Mouse (Mus musculus) G1E (cell line): ENCODE data around the gene Rnf169. TPM values are rescaled to one million over a fixed set of nuclear protein-coding genes. Genes with fewer than 3 reads are reported as not detected.

Source experiments
- ATAC-seq: 2 replicates; pipeline ENCODE4 v1.8.0; 2016; ENCODE audit warnings: mild to moderate bottlenecking; ENCODE audit not compliant: insufficient number of reproducible peaks, poor library complexity, low FRiP score, severe bottlenecking; ENCODE audit errors: extremely low read depth
- DNase-seq: peaks from one replicate; pipeline ENCODE4 v3.0.0; 2012; ENCODE audit warnings: low spot score
- H3K27me3 ChIP-seq: 2 replicates; pipeline ENCODE4 v1.6.1; 2012; ENCODE audit warnings: mild to moderate bottlenecking, low read length, inconsistent platforms; ENCODE audit not compliant: insufficient read depth
- H3K36me3 ChIP-seq: replicated peaks from 2 replicates; pipeline ENCODE3; 2012; ENCODE audit warnings: mild to moderate bottlenecking, inconsistent platforms
- H3K4me1 ChIP-seq: 2 replicates; pipeline ENCODE4 v1.6.1; 2012; ENCODE audit warnings: low read depth, low read length, inconsistent platforms, mixed read lengths; ENCODE audit not compliant: insufficient read depth
- H3K4me3 ChIP-seq: 2 replicates; pipeline ENCODE4 v1.5.1; 2012; ENCODE audit warnings: low read depth, mild to moderate bottlenecking, inconsistent platforms, low read length, moderate library complexity, mixed read lengths
- H3K9me3 ChIP-seq: replicated peaks from 2 replicates; pipeline ENCODE4 v1.6.1; 2012; ENCODE audit warnings: inconsistent platforms
- CTCF ChIP-seq: IDR thresholded peaks from 2 replicates; pipeline ENCODE4 v1.5.1; 2012; ENCODE audit warnings: low read depth, low read length, inconsistent platforms, mixed read lengths
- GATA1 ChIP-seq: IDR thresholded peaks from 2 replicates; pipeline ENCODE4 v1.6.1; 2012; ENCODE audit warnings: borderline replicate concordance, low read length, inconsistent platforms, mixed read lengths
- GATA2 ChIP-seq: IDR thresholded peaks from 2 replicates; pipeline ENCODE4 v1.6.1; 2012; ENCODE audit warnings: low read depth, low read length, inconsistent platforms, borderline replicate concordance
- POLR2AphosphoS5 ChIP-seq: IDR thresholded peaks from 2 replicates; pipeline ENCODE4 v1.6.1; 2012; ENCODE audit warnings: low read depth, low read length, inconsistent platforms; ENCODE audit not compliant: insufficient replicate concordance
- TAL1 ChIP-seq: conservative IDR thresholded peaks from 2 replicates; pipeline ENCODE4 v1.6.1; 2012; ENCODE audit warnings: low read depth, low read length, inconsistent platforms, mixed read lengths
- polyA plus RNA-seq: library from polyadenylated mRNA; stranded (reverse); fragments of >175 nt; gene quantifications from 2 replicates; pipeline ENCODE4 v1.2.3, GENCODE M21; 2012
- total RNA-seq, 2 experiments: library from RNA; stranded (forward) in 1 of 2; stranded (reverse) in 1 of 2; fragments of 200-1000 nt in 1 of 2; fragments of >200 nt in 1 of 2; fragmentation: Nextera tagmentation in 1 of 2; gene quantifications; 2 replicates each; pipeline ENCODE4 v1.2.3; 2014 to 2017

The Rnf169 gene
- total and polyA plus RNA-seq, 3 experiments, result 4.8 to 30.4 (median 13.8) TPM

DNA sequence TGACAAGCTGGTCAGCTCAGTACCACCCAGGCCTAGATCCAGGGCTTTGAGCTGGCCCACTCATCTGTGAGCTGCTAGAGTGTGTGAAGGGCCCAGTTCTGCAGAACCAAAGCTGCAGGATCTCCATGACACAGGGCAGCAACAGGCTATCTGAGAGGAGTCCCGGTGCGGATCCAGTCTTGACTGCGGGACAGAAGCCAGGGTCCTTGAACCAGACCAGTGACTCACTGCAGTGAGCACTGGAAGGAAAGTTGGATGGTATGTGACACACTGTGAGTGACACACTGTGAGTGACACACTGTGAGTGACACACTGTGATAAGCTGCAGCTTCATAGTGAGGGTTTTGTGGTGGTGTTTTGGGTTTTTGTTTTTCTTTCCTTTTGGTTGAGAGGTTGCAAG lies 35.7 kb downstream of the Rnf169 start:
- no peak for DNase-seq
- Histone ChIP-seq H3K4me3 (no peak overlapping the region), H3K27me3 (no peaks in the 10 kb centered on the region), H3K9me3 (no peaks in the 10 kb centered on the region), H3K4me1 (no peaks in the 10 kb centered on the region), H3K36me3 (peaks cover 77% of the 10 kb centered on the region)
- ATAC-seq, result no peak
- TF ChIP-seq CTCF, result no peak
- TF ChIP-seq POLR2AphosphoS5, result no peak
- no peak for TF ChIP-seq GATA2
- no peak for TF ChIP-seq GATA1
- no peak for TF ChIP-seq TAL1

GRCm38 (mm10) chr7:99940669-99941068 lies 39.6 kb downstream of the Rnf169 start:
- peaks cover 66% of the 10 kb centered on the region for H3K36me3 ChIP-seq
- H3K4me1 ChIP-seq, result peaks cover 3% of the 10 kb centered on the region
- no peaks in the 10 kb centered on the region for H3K9me3 ChIP-seq
- ATAC-seq (no peak), DNase-seq (no peak)
- no peaks in the 10 kb centered on the region for H3K27me3 ChIP-seq
- no peak for TF ChIP-seq TAL1
- no peak for TF ChIP-seq CTCF
- no peak for TF ChIP-seq GATA2
- TF ChIP-seq GATA1, result no peak
- no peak for TF ChIP-seq POLR2AphosphoS5
- H3K4me3 ChIP-seq, result no peak overlapping the region

DNA sequence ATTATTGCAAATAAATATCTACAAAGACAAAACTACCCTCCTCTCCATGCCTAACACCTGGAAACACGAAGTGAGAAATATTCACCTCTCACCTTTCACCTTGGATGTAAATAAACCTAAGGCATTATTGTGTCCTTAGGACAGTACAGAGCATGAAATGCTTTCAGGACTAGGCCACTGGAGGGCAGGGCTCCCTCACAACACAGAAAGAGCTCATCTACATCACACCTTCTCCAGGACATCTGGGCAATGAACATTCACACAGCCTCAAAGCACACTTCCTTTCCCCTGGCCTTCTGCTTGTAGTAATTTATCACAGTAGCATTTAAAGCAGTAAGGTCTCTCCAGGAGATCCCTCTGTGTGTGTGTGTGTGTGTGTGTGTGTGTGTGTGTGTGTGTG lies 44.5 kb downstream of the Rnf169 start:
- Histone ChIP-seq H3K9me3 (no peaks in the 10 kb centered on the region), H3K36me3 (peaks cover 67% of the 10 kb centered on the region), H3K4me3 (no peak overlapping the region), H3K4me1 (peaks cover 5% of the 10 kb centered on the region), H3K27me3 (no peaks in the 10 kb centered on the region)
- ATAC-seq (no peak), DNase-seq (no peak)
- no peak for TF ChIP-seq TAL1

DNA sequence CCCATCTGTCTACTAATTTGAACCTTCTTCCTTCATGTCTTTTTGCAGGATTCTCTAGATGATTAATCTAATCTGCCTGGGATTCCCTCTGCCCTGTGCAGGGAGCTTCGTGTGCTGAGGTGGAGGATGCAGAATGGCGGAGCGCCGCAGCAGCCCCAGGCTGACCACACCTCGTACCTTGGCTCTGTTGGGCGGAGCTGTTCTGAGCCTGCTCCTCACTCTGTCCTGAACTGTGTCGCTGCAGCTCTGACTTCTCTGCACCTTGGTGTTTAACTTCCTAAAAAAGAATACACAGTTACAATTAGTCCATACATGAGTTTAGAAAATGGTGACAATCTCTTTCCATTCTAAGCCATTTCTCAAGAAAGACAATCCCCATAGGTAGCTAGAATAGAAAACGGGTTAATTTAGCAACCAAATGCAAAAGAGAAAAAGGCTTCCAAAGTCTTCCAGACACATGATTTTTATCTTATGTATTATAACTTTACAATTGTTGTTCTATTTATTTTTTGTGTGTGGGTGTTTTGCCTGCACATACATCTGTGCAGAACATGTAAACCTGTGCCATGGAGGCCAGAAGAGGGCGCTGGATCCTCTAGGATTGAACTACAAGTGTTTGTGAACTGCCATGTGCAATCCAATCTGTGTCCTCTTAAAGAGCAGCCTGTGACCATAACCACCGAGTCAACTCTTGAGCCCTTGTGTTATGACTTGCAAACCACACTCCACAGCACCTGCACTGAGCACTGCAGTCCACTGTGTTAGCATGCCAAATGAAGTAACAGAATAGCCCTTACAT lies 53.1 kb downstream of the Rnf169 start:
- H3K4me3 ChIP-seq, result no peak overlapping the region
- H3K27me3 ChIP-seq, result no peaks in the 10 kb centered on the region
- no peaks in the 10 kb centered on the region for H3K9me3 ChIP-seq
- DNase-seq, result no peak
- no peak for ATAC-seq
- no peaks in the 10 kb centered on the region; the same call in 1 of the 2 replicates for H3K4me1 ChIP-seq
- H3K36me3 ChIP-seq, result peaks cover 84% of the 10 kb centered on the region
- TF ChIP-seq GATA2 (no peak), GATA1 (no peak), CTCF (no peak), TAL1 (no peak), POLR2AphosphoS5 (no peak)

DNA sequence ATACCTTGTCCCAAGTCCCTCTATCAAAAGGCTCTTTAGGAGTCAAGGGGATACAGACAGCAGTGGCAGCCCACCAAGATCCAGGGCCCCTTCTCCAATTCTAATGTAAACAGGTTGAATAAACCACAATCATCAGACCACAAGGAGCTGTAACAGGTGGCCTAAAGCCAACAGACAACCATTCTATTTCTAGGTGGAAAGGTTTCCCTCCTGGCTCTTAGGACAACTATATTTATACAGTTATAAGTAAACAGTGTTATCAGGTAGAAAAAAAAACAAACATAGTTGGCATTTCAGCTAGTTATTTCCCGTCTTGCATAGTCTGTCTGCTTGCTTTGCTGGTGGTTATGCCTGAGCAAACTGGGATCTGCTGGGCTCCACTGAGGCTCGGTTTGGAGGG lies 59.8 kb downstream of the Rnf169 start:
- no peak for ATAC-seq
- H3K4me1 ChIP-seq, result 0 out of 2 replicates have a peak, but pooled peaks cover 7% of the 10 kb centered on the region
- no peak overlapping the region for H3K4me3 ChIP-seq
- H3K27me3 ChIP-seq, result peaks cover 23% of the 10 kb centered on the region
- H3K36me3 ChIP-seq, result peaks cover 64% of the 10 kb centered on the region
- no peak for TF ChIP-seq POLR2AphosphoS5
- H3K9me3 ChIP-seq, result no peaks in the 10 kb centered on the region
- no peak for DNase-seq

DNA sequence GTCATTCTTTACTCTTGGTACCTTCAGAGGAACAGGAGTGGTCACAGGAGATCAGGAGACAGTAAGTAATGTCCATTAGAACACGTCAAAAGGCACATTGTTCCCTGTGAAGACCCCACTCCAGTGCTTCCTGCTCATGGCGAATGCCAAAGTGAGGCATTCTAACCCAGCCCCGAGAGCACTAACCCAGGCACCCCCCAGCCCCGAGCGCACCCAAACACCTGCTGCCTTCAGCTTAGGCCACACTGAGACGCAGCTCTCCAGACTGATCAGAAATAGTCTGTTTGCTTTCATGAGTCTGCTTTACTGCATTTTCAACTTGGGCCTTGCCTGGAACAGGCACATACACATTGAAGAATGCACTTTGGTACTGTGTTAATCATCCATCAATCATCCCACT lies 60.3 kb downstream of the Rnf169 start:
- peaks cover 59% of the 10 kb centered on the region for H3K36me3 ChIP-seq
- no peak for TF ChIP-seq TAL1
- ATAC-seq (no peak), DNase-seq (no peak)
- peaks cover 25% of the 10 kb centered on the region for H3K27me3 ChIP-seq
- no peaks in the 10 kb centered on the region for H3K9me3 ChIP-seq
- no peak overlapping the region for H3K4me3 ChIP-seq
- 0 out of 2 replicates have a peak, but pooled peaks cover 7% of the 10 kb centered on the region for H3K4me1 ChIP-seq

DNA sequence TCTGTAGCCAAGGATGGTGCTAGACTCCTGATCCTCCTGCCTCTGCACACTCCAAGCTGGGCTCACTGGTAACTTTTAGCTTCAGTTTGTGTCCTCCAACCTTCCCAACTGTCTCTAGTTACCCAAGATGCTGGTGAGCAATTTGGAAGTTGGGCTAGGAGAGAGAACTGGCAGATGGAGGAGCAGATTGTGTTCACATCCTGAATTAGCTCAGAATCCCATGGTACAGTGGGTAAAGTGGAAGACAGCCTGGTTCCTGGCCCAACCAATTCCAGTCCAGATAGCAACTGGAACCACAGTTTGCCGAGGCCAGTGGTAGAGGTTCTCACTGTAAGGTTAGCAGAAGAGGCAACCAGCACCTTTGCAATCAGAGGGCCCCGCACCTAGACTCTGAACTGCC lies 61.1 kb downstream of the Rnf169 start:
- no peak for TF ChIP-seq GATA2
- TF ChIP-seq TAL1, result no peak
- no peak for TF ChIP-seq CTCF
- no peak for TF ChIP-seq GATA1
- no peak for TF ChIP-seq POLR2AphosphoS5
- ATAC-seq (no peak), DNase-seq (no peak)
- H3K4me3 ChIP-seq, result no peak overlapping the region
- H3K36me3 ChIP-seq, result peaks cover 51% of the 10 kb centered on the region
- H3K27me3 ChIP-seq, result peaks cover 33% of the 10 kb centered on the region
- H3K9me3 ChIP-seq, result no peaks in the 10 kb centered on the region
- H3K4me1 ChIP-seq, result 0 out of 2 replicates have a peak, but pooled peaks cover 7% of the 10 kb centered on the region
